Mouse (Mus musculus) embryo, embryonic 10.5 days (tissue): Measurements from ENCODE around the gene Pclaf.
A peak's percentile ranks its signal among the peaks of the same experiment; 100 is the strongest.

Experiments used
- DNase-seq: peaks from one replicate; pipeline ENCODE4 v3.0.0-alpha.2; 2015; ENCODE audit warnings: low spot score

Gene Pclaf

DNA sequence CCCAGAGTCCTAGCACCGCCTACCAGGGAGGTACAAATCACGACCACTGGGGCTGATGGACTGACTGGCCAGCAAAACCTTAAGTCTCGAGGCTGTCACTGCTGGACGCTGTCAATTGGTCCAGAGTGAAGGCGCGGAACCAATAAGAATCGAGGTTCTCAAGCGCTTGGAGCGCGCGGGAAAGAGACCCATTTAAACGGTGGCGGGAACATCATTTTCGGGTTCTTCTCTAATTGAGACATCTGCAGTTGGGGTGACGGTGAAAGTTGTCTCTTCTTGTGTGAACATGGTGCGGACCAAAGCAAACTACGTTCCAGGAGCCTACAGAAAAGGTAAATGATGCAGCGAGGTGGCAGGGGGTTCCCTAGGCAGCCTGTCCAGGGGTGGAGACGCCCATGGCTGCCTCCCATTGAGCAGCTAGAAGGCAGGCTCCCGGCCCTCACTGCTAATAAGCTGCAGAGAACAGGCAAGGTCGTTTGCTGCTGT, at the start of gene Pclaf:
Gene Pclaf (plus strand): TSS at position 95 of the 486 bp plus-strand sequence.
- peak; percentile 97 for DNase-seq

DNA sequence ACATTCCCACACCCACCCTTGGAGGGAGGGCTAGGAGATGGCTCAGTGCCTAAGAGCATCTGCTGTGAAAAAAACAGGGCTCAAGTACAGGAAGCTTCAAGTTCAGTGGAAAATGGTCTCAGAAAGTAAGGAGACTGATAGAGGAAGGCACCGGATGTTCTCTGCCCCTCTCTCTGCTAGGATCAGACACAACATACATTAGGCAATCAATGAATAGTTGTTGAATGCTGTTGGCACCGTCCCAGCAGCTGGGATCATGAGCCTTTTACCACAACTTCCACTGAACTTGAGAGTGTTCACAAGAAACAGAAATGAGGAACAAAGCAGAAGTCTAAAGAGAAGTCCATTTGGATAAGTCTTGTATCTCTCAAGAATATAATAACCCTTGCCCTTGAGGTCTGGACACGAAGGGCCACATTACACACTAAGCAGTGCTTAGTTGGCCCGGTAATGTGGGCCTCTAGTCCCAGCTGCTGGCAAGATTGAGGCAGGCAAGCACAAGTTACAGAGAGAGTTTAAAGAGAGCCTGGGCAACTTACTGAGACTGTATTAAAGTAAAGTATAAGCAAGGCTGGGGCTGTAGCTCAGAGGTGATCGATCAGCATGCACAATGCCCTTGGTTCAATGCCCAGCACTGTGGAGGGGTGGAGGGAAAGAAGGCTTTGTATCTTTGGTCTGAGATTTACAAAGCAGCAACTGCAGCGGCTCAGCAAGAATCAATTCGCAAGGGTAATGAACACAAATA, 45.4 kb upstream of the Pclaf start:
- no peak for DNase-seq

GRCm38 (mm10) chr9:65848154-65848553, 41.9 kb upstream of the Pclaf start:
- DNase-seq: no peak

DNA sequence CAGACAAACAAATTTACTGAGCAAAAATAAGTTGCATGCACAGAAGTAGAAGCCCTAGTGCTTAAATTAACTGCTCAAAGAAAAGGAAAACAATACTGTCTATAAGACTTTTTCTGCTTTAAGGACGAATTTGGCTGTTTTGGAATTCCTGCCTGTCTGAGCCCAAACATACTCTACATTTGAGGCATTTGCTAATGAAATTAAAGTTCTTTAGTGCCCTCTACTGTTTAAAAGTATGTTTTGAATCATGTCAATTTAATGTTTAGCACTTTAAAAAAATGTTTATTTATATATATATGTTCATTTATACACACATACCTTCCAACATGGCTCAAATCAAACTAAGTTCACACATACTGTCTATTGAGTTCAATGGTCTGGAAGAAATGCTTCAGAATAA, 39.8 kb upstream of the Pclaf start:
- no peak for DNase-seq

GRCm38 (mm10) chr9:65859656-65860055, 30.4 kb upstream of the Pclaf start:
- DNase-seq: no peak

DNA sequence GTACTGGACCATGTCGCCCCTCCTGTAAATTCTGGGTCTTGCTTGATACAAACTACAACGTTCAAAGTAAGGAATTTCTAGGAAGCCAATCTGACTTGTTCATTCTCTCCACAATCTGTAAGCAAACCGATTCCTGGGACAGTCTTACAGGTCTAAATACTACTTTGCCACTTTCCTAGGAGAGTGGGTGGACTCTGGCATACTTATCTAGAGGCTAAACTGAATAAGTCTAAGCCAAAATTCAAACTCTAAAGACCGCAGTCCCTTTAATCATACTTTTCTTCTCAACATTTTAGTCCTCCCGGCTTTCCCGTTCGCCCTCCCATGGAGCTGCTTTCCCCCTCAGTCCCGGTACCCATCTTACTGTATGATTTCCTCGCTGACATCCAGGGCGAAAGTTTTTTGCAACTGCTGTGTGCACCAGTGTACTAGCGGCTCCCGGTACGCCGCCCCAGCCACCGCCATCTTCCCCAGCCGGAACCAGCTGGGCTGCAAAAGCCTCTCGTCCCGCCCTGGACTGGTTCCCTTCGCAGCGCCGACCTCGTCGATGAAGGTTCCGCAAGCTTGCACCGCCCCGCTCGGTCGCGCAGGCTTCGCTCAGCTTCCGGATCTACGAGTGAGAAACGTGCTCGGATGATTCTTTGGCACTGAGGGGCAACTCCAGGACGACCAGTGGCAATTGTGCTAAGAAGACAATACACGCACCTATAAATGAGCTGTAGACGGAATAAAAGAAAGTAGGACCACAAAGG, 5.3 kb upstream of the Pclaf start:
- peak; percentile 94 for DNase-seq

DNA sequence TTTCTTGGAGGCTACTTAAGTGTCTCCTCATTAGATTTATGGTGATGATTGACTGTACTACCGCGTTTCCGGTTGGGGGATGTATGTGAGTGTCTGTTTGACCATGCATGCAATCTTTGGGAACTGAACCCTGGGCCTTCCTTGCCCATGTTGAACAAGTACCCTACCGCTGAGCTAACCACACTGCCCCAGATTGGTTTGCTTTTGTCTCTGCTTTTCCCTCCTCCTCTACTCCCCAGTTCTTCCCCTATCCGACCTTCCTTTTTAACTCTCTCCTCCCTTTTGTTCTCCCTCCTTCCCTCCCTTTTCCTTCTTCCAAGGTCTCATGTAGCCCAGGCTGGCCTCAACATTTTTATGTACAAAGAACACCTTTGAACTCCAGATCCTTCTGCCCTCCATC, 1.1 kb downstream of the Pclaf start:
- peak; percentile 71 for DNase-seq

DNA sequence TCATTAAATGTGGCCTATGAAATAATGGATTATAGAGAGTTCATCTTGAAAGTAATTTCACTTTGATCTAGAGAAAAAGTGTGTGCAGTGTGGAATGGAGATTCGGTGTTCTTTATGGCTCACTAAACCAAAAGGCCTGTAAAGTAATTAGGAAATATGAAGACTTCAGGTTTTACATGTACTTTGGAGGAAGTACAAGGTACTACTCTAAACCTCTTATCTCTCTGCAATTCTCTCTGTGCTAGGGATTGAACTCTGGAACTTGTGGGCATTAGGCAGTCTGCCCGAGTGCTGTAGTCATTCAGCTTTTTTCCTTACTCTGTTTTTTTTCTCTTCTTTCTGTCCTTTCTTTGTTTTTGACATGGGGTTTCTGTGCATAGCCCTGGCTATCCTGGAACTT, 6.9 kb downstream of the Pclaf start:
- DNase-seq: no peak

- DNase-seq: no peak
Observed at GRCm38 (mm10) chr9:65902879-65903278, 12.8 kb downstream of the Pclaf start.

- DNase-seq: no peak
Observed at GRCm38 (mm10) chr9:65903419-65903818, 13.4 kb downstream of the Pclaf start.

- DNase-seq: peak; percentile 98
Observed at GRCm38 (mm10) chr9:65908394-65909300, 18.6 kb downstream of the Pclaf start, which contains the start of the genes Trip4 and Csnk1g1. TSS of gene Trip4 (minus strand) at chr9:65908794. TSS of gene Csnk1g1 (plus strand) at chr9:65908924.

- peak; percentile 65 for DNase-seq
Observed at GRCm38 (mm10) chr9:65909301-65909801, 19.3 kb downstream of the Pclaf start.

DNA sequence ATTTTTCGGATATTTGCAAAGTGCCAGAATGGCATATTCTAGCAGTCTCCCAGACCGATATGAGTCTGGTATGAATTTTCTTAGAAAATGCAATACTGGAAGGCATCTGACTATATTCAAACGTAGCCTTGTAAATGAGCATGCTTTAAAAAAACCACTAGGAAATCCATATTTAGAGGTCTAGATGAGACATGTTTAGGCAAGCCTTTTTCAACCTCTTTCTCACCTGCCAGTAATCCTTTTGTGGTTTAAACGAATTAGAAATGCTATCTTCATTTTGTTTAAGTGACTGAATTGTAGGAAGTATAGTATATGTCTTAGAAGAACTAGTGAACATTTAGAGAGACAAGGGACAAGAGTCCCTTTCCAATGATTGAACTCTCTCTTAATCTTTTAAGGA, 19.8 kb downstream of the Pclaf start:
- no peak for DNase-seq

- DNase-seq: no peak
Observed at GRCm38 (mm10) chr9:65913976-65914375, 23.9 kb downstream of the Pclaf start.

DNA sequence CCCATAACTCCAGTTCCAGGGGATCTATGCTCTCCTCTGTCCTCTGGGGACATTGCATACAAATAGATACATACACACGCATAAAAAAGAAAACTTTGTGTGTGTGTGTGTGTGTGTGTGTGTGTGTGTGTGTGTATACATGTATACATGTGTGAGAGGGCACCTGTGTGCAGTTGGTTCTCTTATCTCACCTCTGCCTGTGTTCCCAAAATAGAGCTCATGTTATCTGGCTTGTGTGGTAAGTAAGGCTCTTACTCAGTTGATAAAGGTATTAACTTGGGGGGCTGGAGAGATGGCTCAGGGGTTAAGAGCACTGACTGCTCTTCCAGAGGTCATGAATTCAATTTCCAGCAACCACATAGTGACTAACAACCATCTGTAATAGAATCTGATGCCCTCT, 27.0 kb downstream of the Pclaf start:
- no peak for DNase-seq

DNA sequence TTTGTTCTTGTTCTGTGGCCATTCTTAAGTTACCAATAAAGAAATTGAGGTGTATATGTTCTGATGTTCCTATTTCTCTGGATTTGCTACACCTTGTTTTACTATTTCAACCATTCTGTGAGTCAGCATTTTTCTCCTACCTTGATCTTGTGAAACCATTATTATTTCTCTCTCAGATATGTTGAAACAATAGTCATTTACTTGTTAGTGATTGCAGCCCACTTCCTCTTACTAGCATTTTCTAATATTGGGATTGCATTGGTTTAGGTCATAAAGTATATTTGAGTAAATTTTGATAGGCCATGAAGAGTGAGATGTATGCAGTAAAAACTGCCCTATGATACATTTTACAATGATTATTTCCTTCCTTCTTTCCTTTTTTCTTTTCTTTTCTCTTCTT, 38.4 kb downstream of the Pclaf start:
- no peak for DNase-seq

DNA sequence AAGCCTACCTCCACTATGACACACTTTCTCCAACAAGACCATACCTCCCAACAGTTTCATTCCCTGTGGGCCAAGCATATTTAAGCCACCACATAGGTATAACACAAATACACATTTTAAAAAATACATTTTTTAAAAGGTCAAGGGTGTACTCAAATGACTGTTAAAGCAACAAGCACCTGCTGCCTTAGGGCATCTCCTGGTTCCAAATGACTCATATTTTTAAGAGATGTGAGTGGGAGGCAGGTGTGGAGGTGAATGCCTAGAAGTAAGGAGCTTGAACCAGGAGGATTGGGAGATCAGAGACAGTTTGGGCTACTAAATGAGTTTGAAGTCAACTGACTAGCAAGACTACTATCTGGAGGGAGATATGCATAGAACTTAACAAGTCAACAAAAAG, 39.8 kb downstream of the Pclaf start:
- no peak for DNase-seq

GRCm38 (mm10) chr9:65937566-65937965, 47.5 kb downstream of the Pclaf start:
- DNase-seq: no peak

DNA sequence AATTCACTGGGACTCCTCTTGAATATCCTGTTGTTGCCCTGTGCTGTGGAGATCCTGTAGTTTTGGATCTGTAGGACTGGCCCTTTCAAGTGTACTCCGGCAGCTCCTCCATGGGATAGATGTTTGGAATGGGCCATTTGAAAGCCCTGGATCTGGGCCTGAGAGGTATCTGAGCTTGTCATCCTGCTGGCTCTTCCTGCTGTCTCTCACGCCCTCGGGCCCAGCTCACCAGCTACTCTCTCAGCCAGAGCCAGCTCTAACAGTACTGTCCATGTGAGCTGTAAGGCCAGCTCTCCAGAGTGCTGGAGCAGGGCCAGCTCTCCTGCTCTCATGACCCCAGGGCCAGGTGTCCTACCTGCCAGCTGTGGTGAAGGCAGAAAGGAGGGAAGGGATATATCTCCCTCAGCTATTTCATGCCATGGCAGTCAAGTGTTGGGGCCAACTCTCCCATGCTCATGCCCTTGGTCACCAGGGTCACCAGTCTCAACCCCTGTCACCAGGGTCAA, 61.1 kb downstream of the Pclaf start:
- DNase-seq: no peak
